ENCODE assay signal across 16 mouse cellular contexts in the genomic region with DNA sequence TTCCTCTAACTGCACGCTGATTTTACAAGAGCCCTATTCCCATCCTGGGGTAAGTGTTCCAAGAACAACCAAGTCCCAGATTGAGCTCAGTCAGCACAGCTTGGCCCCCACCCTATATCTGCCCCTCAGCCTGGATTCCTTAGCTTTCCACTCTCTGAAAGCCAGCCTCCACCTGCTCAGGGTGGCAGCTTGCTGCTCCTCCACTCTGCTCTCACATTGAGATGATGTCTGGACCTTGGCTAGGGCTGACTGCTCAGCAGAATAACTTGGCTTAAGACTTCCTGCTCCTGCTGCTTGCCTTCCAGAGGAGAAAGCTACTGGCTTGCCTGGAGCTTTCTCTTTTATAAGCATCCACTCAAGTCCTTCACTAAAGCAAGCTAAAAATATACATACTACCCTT.
DNase-seq lines count a peak whose midpoint lies in the region.
"Had no signal": no experiment of that assay in that cellular context is flagged by ENCODE, and none has a peak within 500 bp of the region (broad histone marks: within the 10 kb centered on the region; RNA-seq: fewer than 3 reads in every experiment).

No protein-coding gene starts in this region.

- peak; percentile 74 to 85 for DNase-seq in cerebellum, postnatal 10 days
- DNase-seq in cerebellum, adult 9-11 months, result no peak
- peak; percentile 16 to 22 for DNase-seq in cerebellum, postnatal 36 days
- no peak for DNase-seq in cerebellum, adult 11-12 months
- DNase-seq in left cerebral cortex, postnatal 4 days, result peak; percentile 41
- DNase-seq in left cerebral cortex, postnatal 10 days (ENCODE audit: extremely low spot score in 1 of 2, low spot score in 2 of 2), result no peak
- DNase-seq: adrenal gland, postnatal 10 days; adrenal gland, postnatal 36 days; B cell, adult 2 months; forebrain, postnatal 0 days; gastrocnemius, adult 2 months; gastrocnemius, postnatal 14 days; heart, adult 18-20 months; heart, postnatal 14 days; heart, postnatal 4 days; kidney, adult 11 months had no signal

- intact Hi-C loops in left cerebral cortex, postnatal 4 days (cut with DNase I), result no loop called here
- intact Hi-C loops in left cerebral cortex, postnatal 10 days (cut with DNase I), result no loop called here

Comparison
In these comparisons a context has a peak if more than half of its experiments do, and no peak if none do; other contexts are left out.
1. DNase-seq: peak in cerebellum, postnatal 10 days (2 of 2), cerebellum, postnatal 36 days (2 of 2) and left cerebral cortex, postnatal 4 days (single experiment); none in cerebellum, adult 9-11 months (single experiment), cerebellum, adult 11-12 months (single experiment) and left cerebral cortex, postnatal 10 days (0 of 2).